Mouse (Mus musculus): Measurements from ENCODE around the gene Irf2. TPM values are rescaled to one million over a fixed set of nuclear protein-coding genes. Genes with fewer than 3 reads are reported as not detected.

Irf2 gene
- total RNA-seq, 2 experiments from 2014 or later = 52.1 to 89.5 TPM

GRCm38 (mm10) chr8:46789091-46789881, 49.8 kb downstream of the Irf2 start:
- ATAC-seq (replicated peaks; ENCODE audit: low FRiP score, poor library complexity, severe bottlenecking) = no peak

GRCm38 (mm10) chr8:46791664-46792371, 52.3 kb downstream of the Irf2 start:
- ATAC-seq (replicated peaks; ENCODE audit: low FRiP score, poor library complexity, severe bottlenecking) = no peak

- ATAC-seq (replicated peaks; ENCODE audit: low FRiP score, poor library complexity, severe bottlenecking) = no peak
Observed at GRCm38 (mm10) chr8:46792653-46793052, 53.1 kb downstream of the Irf2 start.

GRCm38 (mm10) chr8:46793248-46793647, 53.7 kb downstream of the Irf2 start:
- no peak for ATAC-seq (replicated peaks; ENCODE audit: low FRiP score, poor library complexity, severe bottlenecking)

GRCm38 (mm10) chr8:46794317-46794716, 54.8 kb downstream of the Irf2 start:
- no peak for ATAC-seq (replicated peaks; ENCODE audit: low FRiP score, poor library complexity, severe bottlenecking)

- no peak for ATAC-seq (replicated peaks; ENCODE audit: low FRiP score, poor library complexity, severe bottlenecking)
Observed at GRCm38 (mm10) chr8:46799212-46799611, 59.7 kb downstream of the Irf2 start.

- ATAC-seq (replicated peaks; ENCODE audit: low FRiP score, poor library complexity, severe bottlenecking) = no peak
Observed at GRCm38 (mm10) chr8:46799706-46800105, 60.2 kb downstream of the Irf2 start.

- ATAC-seq (replicated peaks; ENCODE audit: low FRiP score, poor library complexity, severe bottlenecking) = no peak
Observed at GRCm38 (mm10) chr8:46801153-46801684, 61.7 kb downstream of the Irf2 start.

- no peak for ATAC-seq (replicated peaks; ENCODE audit: low FRiP score, poor library complexity, severe bottlenecking)
Observed at GRCm38 (mm10) chr8:46802009-46802408, 62.5 kb downstream of the Irf2 start.

- no peak for ATAC-seq (replicated peaks; ENCODE audit: low FRiP score, poor library complexity, severe bottlenecking)
Observed at GRCm38 (mm10) chr8:46804721-46805120, 65.2 kb downstream of the Irf2 start.

- ATAC-seq (replicated peaks; ENCODE audit: low FRiP score, poor library complexity, severe bottlenecking) = no peak
Observed at GRCm38 (mm10) chr8:46811021-46811622, 71.6 kb downstream of the Irf2 start.

GRCm38 (mm10) chr8:46811944-46812343, 72.4 kb downstream of the Irf2 start:
- no peak for ATAC-seq (replicated peaks; ENCODE audit: low FRiP score, poor library complexity, severe bottlenecking)

- ATAC-seq (replicated peaks; ENCODE audit: low FRiP score, poor library complexity, severe bottlenecking) = no peak
Observed at GRCm38 (mm10) chr8:46812966-46813365, 73.4 kb downstream of the Irf2 start.

- no peak for ATAC-seq (replicated peaks; ENCODE audit: low FRiP score, poor library complexity, severe bottlenecking)
Observed at GRCm38 (mm10) chr8:46818106-46818989, 78.8 kb downstream of the Irf2 start.

- no peak for ATAC-seq (replicated peaks; ENCODE audit: low FRiP score, poor library complexity, severe bottlenecking)
Observed at GRCm38 (mm10) chr8:46818990-46819288, 79.4 kb downstream of the Irf2 start.

GRCm38 (mm10) chr8:46828734-46829413, 89.3 kb downstream of the Irf2 start:
- no peak for ATAC-seq (replicated peaks; ENCODE audit: low FRiP score, poor library complexity, severe bottlenecking)

- ATAC-seq (replicated peaks; ENCODE audit: low FRiP score, poor library complexity, severe bottlenecking) = no peak
Observed at GRCm38 (mm10) chr8:46829414-46830111, 90.0 kb downstream of the Irf2 start.

- ATAC-seq (replicated peaks; ENCODE audit: low FRiP score, poor library complexity, severe bottlenecking) = no peak
Observed at GRCm38 (mm10) chr8:46830112-46830855, 90.8 kb downstream of the Irf2 start.
